Mouse (Mus musculus) liver, embryonic 14.5 days (tissue): ENCODE measurements at regions not wholly inside any gene's neighbourhood (a gene's known extent, or its start where the extent isn't known, plus 50 kb on each side); places are given as distances from the start of the nearest gene placed in this dataset.

Experiments
- ATAC-seq: fragments of 200-750 bp; cut with Nextera tagmentation; 2 replicates; pipeline ENCODE4 v1.8.0; 2017; ENCODE audit warnings: moderate number of reproducible peaks, mild to moderate bottlenecking, moderate library complexity; ENCODE audit not compliant: insufficient read depth
- DNase-seq, 3 experiments: peaks; one replicate each; pipeline ENCODE4 v3.0.0-alpha.2; 2012 to 2013; ENCODE audit warnings: low read depth in 3 of 3, low spot score in 3 of 3
- H3K27ac ChIP-seq: fragments of 300-500 bp; sonication (generic); 2 replicates; pipeline ENCODE4 v1.5.1; 2014; ENCODE audit warnings: moderate library complexity, mild to moderate bottlenecking, control low read depth, inconsistent platforms
- H3K27me3 ChIP-seq: fragments of 300-500 bp; sonication (generic); 2 replicates; pipeline ENCODE4 v1.6.1; 2014; ENCODE audit warnings: mild to moderate bottlenecking, low read length, moderate library complexity; ENCODE audit not compliant: control insufficient read depth, insufficient read depth
- H3K36me3 ChIP-seq: fragments of 300-500 bp; sonication (generic); replicated peaks from 2 replicates; pipeline ENCODE4 v1.6.1; 2014; ENCODE audit warnings: low read depth; ENCODE audit not compliant: control insufficient read depth, insufficient read depth
- H3K4me1 ChIP-seq, 2 experiments: fragments of 200-500 bp in 1 of 2; fragments of 300-500 bp in 1 of 2; sonication (generic) in 1 of 2; replicated peaks; 2 replicates each; pipeline ENCODE4 v1.6.1; 2012 to 2014; ENCODE audit warnings: antibody characterized with exemption in 1 of 2, inconsistent platforms in 1 of 2, low read length in 1 of 2; ENCODE audit not compliant: control insufficient read depth in 2 of 2, insufficient read depth in 2 of 2
- H3K4me2 ChIP-seq: fragments of 300-500 bp; sonication (generic); 2 replicates; pipeline ENCODE4 v1.6.1; 2014; ENCODE audit warnings: low read depth, mild to moderate bottlenecking, control low read depth, moderate library complexity
- H3K4me3 ChIP-seq, 2 experiments: fragments of 200-500 bp in 1 of 2; fragments of 300-500 bp in 1 of 2; sonication (generic) in 1 of 2; 2 replicates each; pipeline ENCODE4 v1.5.1; 2012 to 2014; ENCODE audit warnings: low read depth in 2 of 2, low read length in 2 of 2, mild to moderate bottlenecking in 2 of 2, control low read depth in 1 of 2, inconsistent platforms in 1 of 2, moderate library complexity in 1 of 2; ENCODE audit not compliant: insufficient read depth in 1 of 2
- H3K9ac ChIP-seq: fragments of 300-500 bp; sonication (generic); replicated peaks from 2 replicates; pipeline ENCODE4 v1.6.1; 2014; ENCODE audit warnings: mild to moderate bottlenecking, control low read depth, moderate library complexity
- H3K9me3 ChIP-seq: fragments of 300-500 bp; sonication (generic); 2 replicates; pipeline ENCODE4 v1.6.1; 2016; ENCODE audit warnings: low read length, mixed read lengths; ENCODE audit not compliant: control insufficient read depth
- CTCF ChIP-seq: IDR thresholded peaks from 2 replicates; pipeline ENCODE4 v1.5.1; 2016; ENCODE audit warnings: antibody characterized with exemption, low read depth, control low read depth
- EP300 ChIP-seq: IDR thresholded peaks from 2 replicates; pipeline ENCODE4 v1.6.1; 2016; ENCODE audit warnings: antibody characterized with exemption, low read depth
- WGBS: fragments of 180-500 bp; shearing (Covaris S2); extraction: QIAGEN DNeasy Blood & Tissue Kit; methylation state at CpG from one replicate; pipeline ENCODE4 v1.1.7; 2014; ENCODE audit not compliant: insufficient replicate concordance; 5-methylcytosine and 5-hydroxymethylcytosine counted together

- ATAC-seq: no peak
- Histone ChIP-seq H3K4me3 (no peak overlapping the region), H3K4me1 (no peaks in the 10 kb centered on the region), H3K9ac (no peak overlapping the region), H3K4me2 (no peak overlapping the region), H3K36me3 (no peaks in the 10 kb centered on the region), H3K27me3 (no peaks in the 10 kb centered on the region), H3K27ac (no peak overlapping the region), H3K9me3 (no peaks in the 10 kb centered on the region)
- peak; percentile 68; the same call in 1 of the 2 replicates for TF ChIP-seq CTCF
- TF ChIP-seq EP300: no peak
- no peak for DNase-seq
- WGBS: 24% methylated on average over 6 of the region's 6 CpGs
Observed at GRCm38 (mm10) chr8:11942892-11943332, 102.6 kb downstream of the Tex29 start.

- Histone ChIP-seq H3K36me3 (no peaks in the 10 kb centered on the region), H3K4me2 (no peak overlapping the region), H3K4me3 (no peak overlapping the region), H3K27ac (no peak overlapping the region), H3K9ac (no peak overlapping the region), H3K9me3 (no peaks in the 10 kb centered on the region), H3K4me1 (no peaks in the 10 kb centered on the region), H3K27me3 (no peaks in the 10 kb centered on the region)
- no peak for DNase-seq
- no peak for TF ChIP-seq EP300
- TF ChIP-seq CTCF: no peak
- 65% methylated on average over 8 of the region's 8 CpGs for WGBS
- no peak for ATAC-seq
Observed at GRCm38 (mm10) chr8:11947766-11948165, 107.5 kb downstream of the Tex29 start.

- no peak for DNase-seq
- 17% methylated on average over 7 of the region's 7 CpGs for WGBS
- ATAC-seq: no peak
- Histone ChIP-seq H3K9me3 (no peaks in the 10 kb centered on the region), H3K4me1 (no peaks in the 10 kb centered on the region), H3K4me2 (no peak overlapping the region), H3K27me3 (no peaks in the 10 kb centered on the region), H3K9ac (no peak overlapping the region), H3K27ac (no peak overlapping the region), H3K36me3 (no peaks in the 10 kb centered on the region), H3K4me3 (no peak overlapping the region)
- no peak for TF ChIP-seq CTCF
- no peak for TF ChIP-seq EP300
Observed at GRCm38 (mm10) chr8:11956268-11956667, 116.0 kb downstream of the Tex29 start.

GRCm38 (mm10) chr8:11957046-11957783 is 116.9 kb downstream of the Tex29 start:
- ATAC-seq (no peak), DNase-seq (no peak)
- Histone ChIP-seq H3K9ac (no peak overlapping the region), H3K27ac (no peak overlapping the region), H3K27me3 (no peaks in the 10 kb centered on the region), H3K4me1 (no peaks in the 10 kb centered on the region), H3K9me3 (no peaks in the 10 kb centered on the region), H3K4me2 (no peak overlapping the region), H3K36me3 (no peaks in the 10 kb centered on the region), H3K4me3 (no peak overlapping the region)
- WGBS: 59% methylated on average over 7 of the region's 7 CpGs
- TF ChIP-seq EP300 (no peak), CTCF (peak; percentile 49)

GRCm38 (mm10) chr8:11958176-11958575 is 117.9 kb downstream of the Tex29 start:
- Histone ChIP-seq H3K4me1 (no peaks in the 10 kb centered on the region), H3K9me3 (no peaks in the 10 kb centered on the region), H3K27ac (no peak overlapping the region), H3K4me2 (no peak overlapping the region), H3K27me3 (no peaks in the 10 kb centered on the region), H3K36me3 (no peaks in the 10 kb centered on the region), H3K9ac (no peak overlapping the region), H3K4me3 (no peak overlapping the region)
- DNase-seq (no peak), ATAC-seq (no peak)
- WGBS: 38% methylated on average over 5 of the region's 5 CpGs
- TF ChIP-seq EP300: no peak
- no peak for TF ChIP-seq CTCF
